Mouse (Mus musculus) cerebellum, adult 2 months (tissue): ENCODE results near the gene Mapk12.

Experiments
- CTCF ChIP-seq: fragments of 200-500 bp; IDR thresholded peaks from 2 replicates; pipeline ENCODE4 v1.5.1; 2011; ENCODE audit warnings: low read depth, mild to moderate bottlenecking, control low read depth, low read length, moderate library complexity, borderline replicate concordance; ENCODE audit not compliant: insufficient read depth
- POLR2A ChIP-seq: fragments of 200-500 bp; IDR thresholded peaks from 2 replicates; pipeline ENCODE4 v1.6.1; 2011; ENCODE audit warnings: low read length, control low read depth, borderline replicate concordance; ENCODE audit not compliant: insufficient read depth

GRCm38 (mm10) chr15:89136461-89137155, 3.9 kb downstream of the Mapk12 start:
- TF ChIP-seq POLR2A (no peak), CTCF (no peak)
